Mouse (Mus musculus): ENCODE data around the gene Ep400.
"Not testable (repeated sequence)": the region's sequence is repeated elsewhere in the genome, so short reads cannot be mapped to it uniquely, and the experiment has no call there.

The Ep400 gene

GRCm38 (mm10) chr5:110779276-110779997 is 8.9 kb upstream of the Ep400 start:
- peak; percentile 27 to 49 for DNase-seq

GRCm38 (mm10) chr5:110778263-110778662 is 7.7 kb upstream of the Ep400 start:
- no peak for DNase-seq

GRCm38 (mm10) chr5:110776141-110776540 is 5.6 kb upstream of the Ep400 start:
- no peak for DNase-seq

GRCm38 (mm10) chr5:110774511-110774910 is 4.0 kb upstream of the Ep400 start:
- DNase-seq: no peak

- DNase-seq: not testable (repeated sequence)
Measured at GRCm38 (mm10) chr5:110772945-110773344, 2.4 kb upstream of the Ep400 start.

- DNase-seq: no peak
Measured at GRCm38 (mm10) chr5:110770031-110770445, 479 bp downstream of the Ep400 start.

GRCm38 (mm10) chr5:110769272-110769671 is 1.2 kb downstream of the Ep400 start:
- DNase-seq: no peak

- DNase-seq: no peak
Measured at GRCm38 (mm10) chr5:110763890-110764289, 6.6 kb downstream of the Ep400 start.

- DNase-seq: no peak
Measured at GRCm38 (mm10) chr5:110745021-110745420, 25.5 kb downstream of the Ep400 start.

GRCm38 (mm10) chr5:110739496-110740275 is 30.8 kb downstream of the Ep400 start:
- no peak for DNase-seq

GRCm38 (mm10) chr5:110735606-110736005 is 34.9 kb downstream of the Ep400 start:
- DNase-seq: no peak

- no peak for DNase-seq
Measured at GRCm38 (mm10) chr5:110733231-110733823, 37.2 kb downstream of the Ep400 start.

- no peak for DNase-seq
Measured at GRCm38 (mm10) chr5:110731227-110731626, 39.3 kb downstream of the Ep400 start.

- DNase-seq: no peak
Measured at GRCm38 (mm10) chr5:110727850-110728249, 42.7 kb downstream of the Ep400 start.

- DNase-seq: no peak
Measured at GRCm38 (mm10) chr5:110723543-110723942, 47.0 kb downstream of the Ep400 start.

GRCm38 (mm10) chr5:110721463-110721862 is 49.1 kb downstream of the Ep400 start:
- DNase-seq: not testable (repeated sequence)

- no peak for DNase-seq
Measured at GRCm38 (mm10) chr5:110711455-110711854, 59.1 kb downstream of the Ep400 start.

- no peak for DNase-seq
Measured at GRCm38 (mm10) chr5:110709256-110709655, 61.3 kb downstream of the Ep400 start.

GRCm38 (mm10) chr5:110704004-110704403 is 66.5 kb downstream of the Ep400 start:
- no peak for DNase-seq

GRCm38 (mm10) chr5:110698617-110699016 is 71.9 kb downstream of the Ep400 start:
- no peak for DNase-seq

- DNase-seq: no peak
Measured at GRCm38 (mm10) chr5:110682041-110682440, 88.5 kb downstream of the Ep400 start.

GRCm38 (mm10) chr5:110665486-110666121 is 104.9 kb downstream of the Ep400 start:
- DNase-seq: no peak

GRCm38 (mm10) chr5:110664750-110665269 is 105.7 kb downstream of the Ep400 start:
- no peak for DNase-seq
